Mouse (Mus musculus) embryonic facial prominence, embryonic 13.5 days (tissue): Measurements from ENCODE around the gene Gm49361. TPM values are rescaled to one million over a fixed set of nuclear protein-coding genes. Genes with fewer than 3 reads are reported as not detected.
"Not testable (repeated sequence)": the region's sequence is repeated elsewhere in the genome, so short reads cannot be mapped to it uniquely, and the experiment has no call there.

Experiments used
- ATAC-seq: fragments of 200-750 bp; cut with Nextera tagmentation; 2 replicates; pipeline ENCODE4 v1.8.0; 2017; ENCODE audit warnings: low read depth; ENCODE audit not compliant: insufficient number of reproducible peaks, insufficient read depth, low FRiP score, low TSS enrichment
- H3K27ac ChIP-seq: fragments of 300-500 bp; sonication (generic); 2 replicates; pipeline ENCODE4 v1.5.1; 2015; ENCODE audit warnings: moderate library complexity, mild to moderate bottlenecking, inconsistent platforms
- H3K27me3 ChIP-seq: fragments of 300-500 bp; sonication (generic); 2 replicates; pipeline ENCODE4 v1.6.1; 2015; ENCODE audit warnings: mild to moderate bottlenecking, inconsistent platforms
- H3K36me3 ChIP-seq: fragments of 300-500 bp; sonication (generic); 2 replicates; pipeline ENCODE4 v1.6.1; 2015; ENCODE audit warnings: mild to moderate bottlenecking, inconsistent platforms
- H3K4me1 ChIP-seq: fragments of 300-500 bp; sonication (generic); 2 replicates; pipeline ENCODE4 v1.6.1; 2015; ENCODE audit warnings: inconsistent platforms
- H3K4me2 ChIP-seq: fragments of 300-500 bp; sonication (generic); 2 replicates; pipeline ENCODE4 v1.6.1; 2015; ENCODE audit warnings: moderate library complexity, mild to moderate bottlenecking, inconsistent platforms
- H3K4me3 ChIP-seq: fragments of 300-500 bp; sonication (generic); 2 replicates; pipeline ENCODE4 v1.5.1; 2015; ENCODE audit warnings: mild to moderate bottlenecking, inconsistent platforms
- H3K9ac ChIP-seq: fragments of 300-500 bp; sonication (generic); 2 replicates; pipeline ENCODE4 v1.6.1; 2015; ENCODE audit warnings: mild to moderate bottlenecking, inconsistent platforms
- H3K9me3 ChIP-seq: fragments of 300-500 bp; sonication (generic); 2 replicates; pipeline ENCODE4 v1.6.1; 2016; ENCODE audit warnings: inconsistent platforms
- WGBS: fragments of 180-500 bp; shearing (Covaris S2); methylation state at CpG from one replicate; pipeline ENCODE4 v1.1.7; 2015; ENCODE audit warnings: mixed read lengths; 5-methylcytosine and 5-hydroxymethylcytosine counted together
- polyA plus RNA-seq: library from polyadenylated mRNA; unstranded; fragments of >200 nt; fragmentation: Nextera tagmentation; extraction: Ambion mirVana; gene quantifications from 2 replicates; pipeline ENCODE4 v1.2.1, GENCODE M21; 2015

The Gm49361 gene
- polyA plus RNA-seq, 1 experiment from 2014 or later = not detected

DNA sequence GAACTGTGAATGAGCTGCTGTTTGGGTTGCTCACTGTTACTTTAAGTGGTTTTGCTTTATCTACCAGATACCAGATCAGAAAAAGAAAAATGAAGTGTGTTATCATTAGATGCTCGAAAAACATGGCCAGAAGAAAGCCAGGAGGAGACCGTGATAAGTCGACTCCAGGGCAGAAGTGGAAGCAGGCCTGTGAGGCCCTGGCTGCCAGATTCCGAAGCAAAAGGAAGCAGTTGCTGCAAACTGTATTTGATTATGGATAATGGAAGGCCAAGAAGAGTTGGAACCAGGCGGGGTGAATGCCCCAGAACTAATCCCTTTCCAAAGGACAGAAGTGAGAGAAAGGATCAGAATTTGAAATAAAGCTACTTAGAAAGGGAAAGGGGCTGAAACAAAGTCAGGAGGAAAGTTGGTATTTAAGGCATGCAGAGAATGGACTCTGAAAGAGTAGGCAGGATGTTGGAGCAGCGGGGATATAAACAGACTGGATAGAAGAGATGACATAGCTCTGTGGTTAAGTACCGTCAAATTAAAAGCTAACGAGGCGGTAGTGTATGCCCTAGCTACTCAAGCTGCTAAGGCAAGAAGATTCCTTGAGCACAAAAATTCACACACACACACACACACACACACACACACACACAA, 7.6 kb upstream of the Gm49361 start:
- peak overlapping the region; percentile 51; the same call in 1 of the 2 replicates for H3K27ac ChIP-seq
- H3K27me3 ChIP-seq = no peaks in the 10 kb centered on the region
- no peaks in the 10 kb centered on the region for H3K9me3 ChIP-seq
- ATAC-seq = no peak
- no peaks in the 10 kb centered on the region for H3K36me3 ChIP-seq
- no peak overlapping the region for H3K4me2 ChIP-seq
- WGBS = 14% methylated on average over 9 of the region's 9 CpGs
- peaks cover 8% of the 10 kb centered on the region for H3K4me1 ChIP-seq
- H3K4me3 ChIP-seq = no peak overlapping the region
- H3K9ac ChIP-seq = peak overlapping the region; percentile 16; the same call in 1 of the 2 replicates

DNA sequence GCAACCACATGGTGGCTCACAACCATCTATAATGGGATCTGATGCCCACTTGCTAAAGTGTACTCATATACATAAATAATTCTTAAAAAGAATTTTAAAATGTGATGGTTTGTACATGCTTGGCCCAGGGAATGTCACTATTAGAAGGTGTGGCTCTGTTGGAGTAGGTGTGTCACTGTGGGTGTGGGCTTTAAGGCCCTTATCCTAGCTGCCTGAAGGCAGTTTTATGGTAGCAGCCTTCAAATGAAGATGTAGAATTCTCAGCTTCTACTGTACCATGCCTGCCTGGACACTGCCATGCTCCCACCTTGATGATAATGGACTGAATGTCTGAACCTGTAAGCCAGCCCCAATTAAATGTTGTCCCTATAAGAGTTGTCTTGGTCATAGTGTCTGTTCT, 5.1 kb upstream of the Gm49361 start:
- H3K4me1 ChIP-seq = peaks cover 16% of the 10 kb centered on the region
- H3K9ac ChIP-seq, H3K36me3 ChIP-seq, H3K27ac ChIP-seq, ATAC-seq, H3K9me3 ChIP-seq, H3K27me3 ChIP-seq, H3K4me3 ChIP-seq, H3K4me2 ChIP-seq: not testable (repeated sequence)

DNA sequence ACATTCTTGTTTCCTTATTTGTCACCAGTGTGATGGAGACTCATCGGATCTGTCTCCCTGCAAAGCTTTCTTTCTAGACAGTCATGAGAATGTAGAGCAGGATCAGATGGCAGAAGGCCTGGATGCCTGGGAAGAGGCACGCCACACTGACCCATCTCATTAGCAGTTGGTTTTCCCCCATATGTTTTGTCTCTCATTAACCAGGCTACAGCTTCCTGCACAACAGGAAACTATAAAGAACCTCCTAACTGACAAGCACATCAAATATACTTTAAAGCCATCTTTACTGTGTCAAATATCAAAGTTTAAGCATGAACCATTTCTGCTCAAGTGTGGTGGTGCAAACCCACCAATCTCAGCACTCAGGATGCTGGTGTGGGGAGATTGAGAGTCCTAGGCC, 3.6 kb upstream of the Gm49361 start:
- peaks cover 16% of the 10 kb centered on the region for H3K4me1 ChIP-seq
- H3K27ac ChIP-seq = no peak overlapping the region
- no peak overlapping the region for H3K9ac ChIP-seq
- WGBS = 67% methylated on average over 2 of the region's 2 CpGs
- H3K27me3 ChIP-seq = no peaks in the 10 kb centered on the region
- no peak overlapping the region for H3K4me3 ChIP-seq
- no peak overlapping the region for H3K4me2 ChIP-seq
- H3K36me3 ChIP-seq = no peaks in the 10 kb centered on the region
- no peak for ATAC-seq
- no peaks in the 10 kb centered on the region for H3K9me3 ChIP-seq

DNA sequence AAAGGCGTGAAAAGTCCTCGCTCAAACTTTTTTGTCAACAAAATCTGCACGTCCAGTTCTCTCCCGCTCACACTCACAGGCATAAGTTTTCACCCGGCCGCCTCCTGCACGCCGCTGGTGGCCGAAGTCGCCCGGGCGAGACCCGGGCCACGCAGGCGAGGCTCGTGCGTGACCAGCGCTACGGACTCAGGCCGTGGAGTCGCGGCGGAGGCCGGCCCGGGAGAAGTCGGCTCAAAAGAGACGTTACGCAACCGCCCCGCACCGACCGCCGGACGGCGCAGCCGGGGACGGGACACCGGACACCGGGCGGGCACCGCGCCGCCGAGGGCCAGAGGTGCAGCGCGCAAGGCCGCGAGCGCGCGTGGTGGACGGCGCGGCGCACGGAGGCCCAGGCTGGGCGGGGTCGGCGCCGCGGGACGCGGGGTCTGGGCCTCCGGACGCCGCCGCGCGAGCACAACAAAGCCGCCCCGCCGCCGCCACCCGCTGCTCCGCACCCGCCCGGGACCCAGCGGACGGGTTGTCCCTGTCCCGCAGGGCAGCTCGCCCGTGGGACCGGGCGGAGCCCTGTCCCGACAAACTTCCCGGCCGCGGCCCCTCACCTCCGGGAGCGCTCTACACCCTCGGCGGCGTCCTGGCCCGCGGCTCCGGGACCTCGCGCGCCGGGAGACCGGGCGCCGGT, 473 bp downstream of the Gm49361 start:
- under 1% methylated on average over 90 of the region's 103 CpGs for WGBS
- Histone ChIP-seq H3K27ac (peak overlapping the region; percentile 94), H3K4me1 (peaks cover 42% of the 10 kb centered on the region), H3K36me3 (no peaks in the 10 kb centered on the region), H3K4me3 (peak overlapping the region; percentile 82), H3K4me2 (peak overlapping the region; percentile 71), H3K9me3 (no peaks in the 10 kb centered on the region), H3K9ac (peak overlapping the region; percentile 95), H3K27me3 (no peaks in the 10 kb centered on the region)
- peak; percentile 43 for ATAC-seq

DNA sequence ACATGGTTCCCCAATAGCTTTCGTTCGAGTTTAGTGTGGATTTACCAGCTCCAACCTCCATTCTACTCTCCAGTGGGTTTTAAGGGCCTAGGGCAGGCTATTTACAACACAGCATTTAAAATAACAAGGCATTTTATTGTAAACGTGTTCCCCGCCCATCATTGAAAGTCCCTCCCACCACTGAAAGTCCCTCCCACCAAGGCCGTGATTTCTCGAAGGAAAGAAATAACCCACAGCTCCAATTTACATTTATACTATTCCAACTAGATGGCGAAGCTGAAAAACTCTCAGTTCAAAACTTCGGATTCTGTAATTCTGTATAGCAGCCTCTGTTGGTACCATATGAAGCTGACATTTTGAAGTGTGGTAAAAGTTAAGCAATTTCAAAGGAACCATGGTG, 1.4 kb downstream of the Gm49361 start:
- Histone ChIP-seq H3K27ac (peak overlapping the region; percentile 94), H3K9me3 (no peaks in the 10 kb centered on the region), H3K4me1 (peaks cover 42% of the 10 kb centered on the region), H3K27me3 (no peaks in the 10 kb centered on the region), H3K9ac (no peak overlapping the region), H3K4me2 (peak overlapping the region; percentile 71), H3K4me3 (peak overlapping the region; percentile 82), H3K36me3 (no peaks in the 10 kb centered on the region)
- ATAC-seq = no peak
- WGBS = 0% methylated on average over 8 of the region's 8 CpGs

DNA sequence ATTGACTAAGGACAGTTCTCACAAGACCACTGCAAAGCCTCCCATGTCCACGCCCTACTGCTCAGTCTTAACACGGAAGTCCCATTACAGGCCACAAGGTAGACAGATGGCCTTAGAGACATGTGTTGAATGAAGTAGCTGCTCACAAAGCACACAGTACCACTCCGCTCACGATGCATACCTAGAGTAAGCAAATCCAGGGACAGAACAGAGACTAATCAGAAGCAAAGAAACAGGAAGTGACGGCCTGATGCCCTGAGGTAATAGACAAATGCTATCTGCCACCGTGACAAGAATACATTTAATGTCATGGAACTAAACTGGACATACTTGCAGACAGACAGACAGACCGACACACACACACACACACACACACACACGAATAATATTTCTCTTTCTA, 5.3 kb downstream of the Gm49361 start:
- no peak overlapping the region for H3K4me2 ChIP-seq
- H3K4me3 ChIP-seq = no peak overlapping the region
- 56% methylated on average over 8 of the region's 8 CpGs for WGBS
- no peak for ATAC-seq
- peaks cover 54% of the 10 kb centered on the region for H3K4me1 ChIP-seq
- H3K27me3 ChIP-seq = no peaks in the 10 kb centered on the region
- 0 out of 2 replicates have a peak, but pooled peaks cover 9% of the 10 kb centered on the region for H3K36me3 ChIP-seq
- no peaks in the 10 kb centered on the region for H3K9me3 ChIP-seq
- H3K9ac ChIP-seq = no peak overlapping the region
- H3K27ac ChIP-seq = no peak overlapping the region

DNA sequence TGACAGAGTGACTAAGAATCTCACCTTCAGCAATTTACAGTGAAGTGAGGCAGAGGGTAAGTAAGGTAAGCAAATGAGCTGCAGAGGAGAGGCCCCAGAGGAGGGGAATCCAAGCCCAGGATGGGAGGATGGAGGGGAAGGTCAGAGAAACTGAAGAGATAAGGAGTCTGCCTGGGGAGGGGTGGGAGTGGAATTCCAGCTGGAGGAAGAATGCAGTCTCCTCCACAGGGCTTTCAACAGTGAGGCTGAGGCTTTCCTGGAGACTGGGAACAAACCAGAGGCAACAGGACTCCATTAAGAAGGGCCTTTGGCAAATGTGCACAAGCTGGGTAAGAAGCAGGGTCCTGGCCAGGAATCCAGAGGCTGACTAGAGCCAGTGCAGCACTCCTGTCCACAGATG, 8.8 kb downstream of the Gm49361 start:
- Histone ChIP-seq H3K9me3 (no peaks in the 10 kb centered on the region), H3K36me3 (peaks cover 16% of the 10 kb centered on the region), H3K27me3 (no peaks in the 10 kb centered on the region), H3K4me1 (peaks cover 61% of the 10 kb centered on the region), H3K9ac (no peak overlapping the region), H3K4me3 (no peak overlapping the region), H3K27ac (no peak overlapping the region; the same call in 1 of the 2 replicates), H3K4me2 (no peak overlapping the region)
- ATAC-seq = no peak

DNA sequence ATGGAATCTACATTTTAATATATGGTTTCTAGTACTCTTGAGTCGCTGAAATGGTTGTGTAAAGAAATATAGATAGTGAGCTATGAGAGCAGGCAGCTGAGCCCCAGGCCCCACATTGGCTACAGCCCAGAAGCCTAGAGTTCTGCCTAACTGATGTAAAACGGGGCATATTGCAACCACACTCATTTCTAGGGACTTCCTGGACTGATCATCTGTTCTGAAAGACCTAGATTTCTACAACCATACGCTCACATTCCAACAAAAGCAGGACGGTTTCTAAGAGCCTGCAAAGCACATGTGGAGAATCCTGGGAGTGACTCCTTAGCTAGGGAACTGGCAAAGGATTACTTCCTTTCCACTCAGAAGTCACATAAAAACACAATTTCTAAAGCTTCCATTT, 9.8 kb downstream of the Gm49361 start:
- peaks cover 21% of the 10 kb centered on the region for H3K36me3 ChIP-seq
- no peak overlapping the region for H3K4me2 ChIP-seq
- no peaks in the 10 kb centered on the region for H3K9me3 ChIP-seq
- peaks cover 63% of the 10 kb centered on the region for H3K4me1 ChIP-seq
- no peak for ATAC-seq
- no peak overlapping the region for H3K4me3 ChIP-seq
- H3K9ac ChIP-seq = no peak overlapping the region
- no peaks in the 10 kb centered on the region for H3K27me3 ChIP-seq
- H3K27ac ChIP-seq = no peak overlapping the region; the same call in 1 of the 2 replicates
- WGBS = 46% methylated on average over 4 of the region's 4 CpGs

DNA sequence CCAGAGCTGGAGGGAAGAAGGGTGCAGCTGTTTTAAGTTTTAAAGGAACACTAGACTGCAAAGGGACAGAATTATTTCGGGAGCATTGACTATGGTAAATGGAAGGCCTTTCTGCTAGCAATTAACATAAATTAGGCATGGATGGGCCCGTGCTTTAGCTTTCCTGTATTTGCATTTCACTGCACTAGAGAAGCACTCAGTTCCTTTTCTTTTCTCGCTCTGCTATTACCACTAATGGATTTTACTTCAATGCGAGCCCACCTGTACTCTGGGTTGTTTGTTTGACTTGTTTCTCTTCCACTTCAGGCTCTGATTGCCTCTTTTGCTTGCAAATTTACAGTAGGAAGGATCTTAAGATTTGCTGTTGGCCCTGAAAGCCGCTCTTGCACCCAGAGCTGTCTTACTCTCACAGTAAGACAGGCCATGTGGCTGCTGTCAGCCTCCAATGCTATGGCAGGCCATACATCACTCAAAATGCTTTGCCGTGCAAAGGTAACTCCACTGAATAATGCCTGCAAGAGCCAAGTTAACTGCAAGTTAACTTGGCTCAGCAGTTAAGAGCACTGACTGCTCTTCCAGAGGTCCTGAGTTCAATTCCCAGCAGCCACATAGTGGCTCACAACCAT, 13.1 kb downstream of the Gm49361 start:
- Histone ChIP-seq H3K4me1 (peaks cover 72% of the 10 kb centered on the region), H3K27ac (peak overlapping the region; percentile 81), H3K4me2 (no peak overlapping the region), H3K27me3 (no peaks in the 10 kb centered on the region), H3K36me3 (peaks cover 25% of the 10 kb centered on the region), H3K4me3 (no peak overlapping the region), H3K9ac (no peak overlapping the region), H3K9me3 (no peaks in the 10 kb centered on the region)
- no peak for ATAC-seq
- WGBS = 39% methylated on average over 6 of the region's 6 CpGs

DNA sequence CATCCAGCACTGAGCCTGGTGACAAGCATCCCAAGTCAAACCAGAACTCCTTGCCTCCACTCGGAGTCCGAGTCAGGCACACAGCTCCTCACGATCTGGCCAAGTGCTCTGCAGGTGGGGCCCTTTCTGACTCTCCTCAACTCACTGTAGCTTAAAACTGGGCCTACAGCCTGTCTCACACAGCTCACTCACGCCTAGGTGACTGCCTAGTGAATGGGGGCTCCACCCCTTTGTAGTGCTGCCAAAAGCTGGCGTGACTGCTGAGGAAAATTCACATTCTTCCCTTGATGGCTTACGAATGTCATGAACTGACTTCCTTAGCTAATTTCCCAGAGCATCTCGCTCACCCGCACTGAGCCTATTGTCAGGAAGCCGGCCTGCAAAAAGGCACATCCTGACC, 15.4 kb downstream of the Gm49361 start:
- Histone ChIP-seq H3K4me1 (peaks cover 52% of the 10 kb centered on the region), H3K9ac (peak overlapping the region; percentile 28), H3K36me3 (peaks cover 41% of the 10 kb centered on the region), H3K27me3 (no peaks in the 10 kb centered on the region), H3K9me3 (0 out of 2 replicates have a peak, but pooled peaks cover 3% of the 10 kb centered on the region), H3K27ac (peak overlapping the region; percentile 72), H3K4me2 (no peak overlapping the region), H3K4me3 (no peak overlapping the region)
- WGBS = 48% methylated on average over 9 of the region's 9 CpGs
- no peak for ATAC-seq

DNA sequence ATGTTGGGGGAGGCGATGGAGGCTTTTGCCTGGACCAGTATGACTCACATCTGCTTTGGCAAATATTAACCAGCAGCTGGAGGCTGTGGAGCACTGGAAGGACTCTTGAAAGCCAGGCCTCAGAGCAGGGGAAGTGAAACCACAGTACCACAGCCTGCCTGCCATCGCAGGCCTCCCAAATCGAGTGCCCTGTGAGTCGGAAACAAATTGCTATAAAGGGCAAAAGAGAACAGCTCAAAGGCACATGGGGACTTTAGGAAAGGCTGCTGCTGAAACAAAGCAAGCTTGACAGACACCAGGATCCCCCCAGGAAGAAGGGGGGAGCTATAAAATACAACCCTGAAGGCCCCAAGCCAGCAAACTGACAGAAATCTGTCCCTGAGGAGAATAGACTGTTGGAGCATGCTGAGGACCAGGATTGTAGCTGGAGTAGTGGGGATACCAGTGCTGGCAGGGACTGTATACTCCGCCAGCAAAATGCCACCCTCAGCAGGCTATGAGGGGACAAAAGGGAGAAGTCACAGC, 15.9 kb downstream of the Gm49361 start:
- H3K36me3 ChIP-seq = peaks cover 43% of the 10 kb centered on the region
- 0 out of 2 replicates have a peak, but pooled peaks cover 3% of the 10 kb centered on the region for H3K9me3 ChIP-seq
- WGBS = 68% methylated on average over 5 of the region's 5 CpGs
- no peak overlapping the region for H3K4me3 ChIP-seq
- ATAC-seq = no peak
- no peak overlapping the region for H3K4me2 ChIP-seq
- H3K27me3 ChIP-seq = no peaks in the 10 kb centered on the region
- H3K27ac ChIP-seq = peak overlapping the region; percentile 72
- peak overlapping the region; percentile 28 for H3K9ac ChIP-seq
- peaks cover 51% of the 10 kb centered on the region for H3K4me1 ChIP-seq
